Mouse (Mus musculus) inflammation-experienced regulatory T-cells, adult 6 months (primary cell): ENCODE measurements around the gene Eef1akmt1. TPM values are rescaled to one million over a fixed set of nuclear protein-coding genes. Genes with fewer than 3 reads are reported as not detected.

Source experiments
- ATAC-seq: one replicate; pipeline ENCODE4 v1.8.0; 2017
- polyA plus RNA-seq, 3 experiments: library from polyadenylated mRNA; unstranded; fragments of 100-300 nt; shearing (Covaris generic); gene quantifications; one replicate each; pipeline ENCODE4 v1.2.1; 2017

Eef1akmt1 gene
- polyA plus RNA-seq, 3 experiments from 2014 or later = 90.1 to 134 (median 126) TPM

DNA sequence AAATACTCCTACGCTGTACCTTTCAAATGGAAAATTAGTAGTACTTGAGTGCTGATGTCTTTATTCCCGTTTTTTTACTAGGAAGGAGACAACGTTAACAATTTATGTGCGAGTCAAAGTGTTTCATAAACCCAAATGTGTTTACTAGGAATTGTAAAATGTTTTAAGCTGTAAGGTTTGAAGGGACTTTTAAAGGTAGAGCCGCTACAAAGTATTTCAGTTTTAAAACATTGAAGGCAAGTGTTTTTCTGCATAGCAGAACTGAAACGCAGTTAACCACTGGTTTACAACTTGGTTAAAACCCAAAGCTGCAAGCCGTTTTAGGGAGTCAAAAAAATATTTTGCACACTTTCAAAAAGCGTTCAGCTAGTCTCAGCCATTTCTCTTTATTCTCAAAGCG lies 47.6 kb downstream of the Eef1akmt1 start:
- ATAC-seq = no peak

DNA sequence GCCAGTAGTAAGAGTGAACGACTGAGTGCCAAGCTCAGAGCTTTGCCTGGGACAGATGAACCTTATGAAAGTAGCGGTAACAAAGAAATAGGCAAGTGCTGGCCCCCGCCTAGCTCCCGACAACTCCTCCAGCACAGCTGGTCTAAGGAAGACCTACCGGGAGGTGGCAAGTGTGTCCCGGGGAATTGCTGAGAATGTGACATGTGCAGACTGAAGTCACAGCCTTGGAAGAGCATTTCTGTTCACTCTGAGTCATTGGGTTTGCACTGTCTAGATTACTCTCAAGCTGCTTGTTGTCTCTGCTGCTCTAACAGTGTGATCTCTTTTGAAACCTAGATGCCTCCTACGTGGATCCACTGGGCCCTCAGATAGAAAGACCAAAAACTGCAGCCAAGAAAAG lies 54.4 kb downstream of the Eef1akmt1 start:
- no peak for ATAC-seq

DNA sequence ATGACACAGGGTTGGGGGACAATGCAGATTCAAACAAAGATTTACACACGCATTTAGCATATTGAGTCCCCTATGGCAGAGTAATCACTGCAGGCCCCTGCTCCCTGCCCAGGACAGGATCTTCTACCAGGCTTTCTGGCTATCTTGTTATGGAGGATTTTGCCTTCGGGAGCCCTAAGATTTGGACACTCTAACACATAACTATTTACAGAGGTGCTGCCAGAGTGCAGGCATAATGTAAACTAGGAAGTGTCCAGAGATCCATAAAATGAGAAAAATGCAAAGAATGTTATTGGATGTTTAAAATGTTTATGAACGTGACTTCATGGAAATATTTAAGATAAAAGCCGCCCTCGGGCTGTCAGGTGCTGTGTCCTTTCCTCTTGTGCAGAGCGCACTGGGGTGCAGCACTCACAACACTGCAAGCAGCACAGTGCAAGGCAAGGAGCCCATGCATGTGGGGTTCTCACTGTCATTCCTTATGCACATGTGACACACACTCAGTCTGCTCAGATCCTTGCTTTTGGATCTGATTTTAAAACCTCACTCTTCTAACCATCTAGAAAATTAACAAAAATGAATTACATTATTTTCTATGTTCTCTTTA lies 56.2 kb downstream of the Eef1akmt1 start:
- no peak for ATAC-seq

DNA sequence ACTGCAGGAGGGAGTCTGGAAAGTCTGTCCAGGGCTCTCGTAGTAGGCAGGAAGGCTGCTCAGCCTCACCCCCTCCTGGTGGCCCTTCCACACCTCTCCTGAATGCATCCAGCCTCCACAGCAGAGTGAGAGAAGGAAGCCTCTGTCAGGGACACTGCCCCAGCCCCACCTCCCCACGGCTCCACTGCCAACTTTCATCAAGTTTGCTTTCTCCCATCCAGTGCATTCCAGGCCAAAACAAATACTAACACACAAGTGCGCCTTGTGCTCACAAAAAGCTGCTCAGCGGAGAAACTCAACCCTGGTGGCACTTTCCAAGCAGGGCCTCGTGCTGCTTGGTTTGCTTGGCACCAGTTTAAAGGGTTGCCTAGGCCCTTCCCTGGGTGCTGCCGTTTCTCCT lies 61.9 kb downstream of the Eef1akmt1 start:
- no peak for ATAC-seq

- no peak for ATAC-seq
Observed at GRCm38 (mm10) chr14:57503729-57504128, 67.7 kb downstream of the Eef1akmt1 start.

Other genes starting within 250 kb of the Eef1akmt1 start
- gene Cryl1, start 173.1 kb downstream of the Eef1akmt1 start, polyA plus RNA-seq = 10 to 100 TPM; 14.0 to 26.1 (median 18.7) TPM
- 1 to 10 TPM; 2.0 to 4.1 (median 3.8) TPM for gene Ift88, start 147.6 kb downstream of the Eef1akmt1 start, polyA plus RNA-seq
- gene Il17d, start 46.8 kb downstream of the Eef1akmt1 start, polyA plus RNA-seq = not detected
- 10 to 100 TPM; 24.6 to 32.2 (median 29.7) TPM for gene Xpo4, start 93.8 kb upstream of the Eef1akmt1 start, polyA plus RNA-seq
- gene Gm49361, start 174.5 kb upstream of the Eef1akmt1 start, polyA plus RNA-seq = not detected
- gene Lats2, start 186.8 kb upstream of the Eef1akmt1 start, polyA plus RNA-seq = 10 to 100 TPM; 13.0 to 23.0 (median 20.1) TPM
- 100 to 1,000 TPM; 170 to 224 (median 195) TPM for gene Sap18, start 226.6 kb upstream of the Eef1akmt1 start, polyA plus RNA-seq